ENCODE assay signal across 11 mouse cellular contexts in genomic region chr5:136522843-136523463, GRCm38 (mm10). TPM values are rescaled to one million over a fixed set of nuclear protein-coding genes. Genes with fewer than 3 reads are reported as not detected.
DNase-seq lines count a peak whose midpoint lies in the region; ATAC-seq and TF ChIP-seq lines count a peak whose summit lies in the region.
"Had no signal": no experiment of that assay in that cellular context is flagged by ENCODE, and none has a peak within 500 bp of the region (broad histone marks: within the 10 kb centered on the region; RNA-seq: fewer than 3 reads in every experiment).

No protein-coding gene starts in this region.

- H3K27ac ChIP-seq in gastrocnemius, adult 2 months: peak overlapping the region; percentile 31; the same call in 1 of the 2 replicates
- H3K27ac ChIP-seq in kidney, embryonic 16.5 days (ENCODE audit: low read length): peak overlapping the region; percentile 84
- H3K27ac ChIP-seq in embryonic facial prominence, embryonic 15.5 days (replicated peaks): 0 out of 2 replicates have a peak overlapping the region, but pooled peaks have one; percentile 14
- no peak overlapping the region for H3K27ac ChIP-seq in intestine, embryonic 16.5 days (ENCODE audit: low read length)
- H3K27ac ChIP-seq: embryonic facial prominence, embryonic 12.5 days; liver, embryonic 13.5 days had no signal

- no peak overlapping the region for H3K9ac ChIP-seq in kidney, embryonic 16.5 days (replicated peaks; ENCODE audit: low read length)
- H3K9ac ChIP-seq in embryonic facial prominence, embryonic 15.5 days: no peak overlapping the region
- H3K9ac ChIP-seq in intestine, embryonic 16.5 days (ENCODE audit: low read depth, low read length): no peak overlapping the region
- H3K9ac ChIP-seq: embryonic facial prominence, embryonic 12.5 days; liver, embryonic 13.5 days had no signal

- intact Hi-C loops in gastrocnemius, adult 2 months (cut with DNase I): no loop called here

- ATAC-seq in kidney, embryonic 16.5 days (ENCODE audit: low FRiP score, low TSS enrichment): peak; percentile 67
- peak; percentile 34; the same call in 1 of the 2 replicates for ATAC-seq in embryonic facial prominence, embryonic 15.5 days (ENCODE audit: insufficient number of reproducible peaks, low FRiP score, low TSS enrichment, low read depth)
- ATAC-seq in intestine, embryonic 16.5 days: no peak

- no peak for TF ChIP-seq CTCF in gastrocnemius, adult 2 months (IDR thresholded peaks at IDR 0.05)

- no peaks in the 10 kb centered on the region for H3K36me3 ChIP-seq in kidney, embryonic 16.5 days (ENCODE audit: insufficient read depth, low read length)
- H3K36me3 ChIP-seq in embryonic facial prominence, embryonic 15.5 days: no peaks in the 10 kb centered on the region
- no peaks in the 10 kb centered on the region for H3K36me3 ChIP-seq in intestine, embryonic 16.5 days (ENCODE audit: control insufficient read depth, insufficient read depth, low read length)
- H3K36me3 ChIP-seq: embryonic facial prominence, embryonic 12.5 days; liver, embryonic 13.5 days had no signal

- H3K9me3 ChIP-seq in kidney, embryonic 16.5 days (ENCODE audit: low read length): no peaks in the 10 kb centered on the region
- no peaks in the 10 kb centered on the region for H3K9me3 ChIP-seq in embryonic facial prominence, embryonic 15.5 days (replicated peaks)
- no peaks in the 10 kb centered on the region for H3K9me3 ChIP-seq in intestine, embryonic 16.5 days (ENCODE audit: control insufficient read depth, low read length)
- H3K9me3 ChIP-seq: embryonic facial prominence, embryonic 12.5 days; liver, embryonic 13.5 days had no signal

- DNase-seq in gastrocnemius, adult 2 months: peak; percentile 50
- no peak for DNase-seq in gastrocnemius, postnatal 25 days
- no peak for DNase-seq in kidney, adult 18-20 months
- DNase-seq in Muller cell, postnatal 12 days (ENCODE audit: inconsistent ontology term): peak; percentile 80
- no peak for DNase-seq in MN1 (ENCODE audit: low spot score)
- DNase-seq: cerebellum, adult 11 months; liver, embryonic 13.5 days had no signal

- WGBS in kidney, embryonic 16.5 days: 14% methylated on average over 3 of the region's 3 CpGs
- WGBS in embryonic facial prominence, embryonic 15.5 days: 9% methylated on average over 3 of the region's 3 CpGs
- 23% methylated on average over 3 of the region's 3 CpGs for WGBS in intestine, embryonic 16.5 days

- no peaks in the 10 kb centered on the region for H3K27me3 ChIP-seq in kidney, embryonic 16.5 days (ENCODE audit: insufficient read depth, low read length)
- H3K27me3 ChIP-seq in embryonic facial prominence, embryonic 15.5 days: no peaks in the 10 kb centered on the region
- no peaks in the 10 kb centered on the region for H3K27me3 ChIP-seq in intestine, embryonic 16.5 days (replicated peaks; ENCODE audit: control insufficient read depth, insufficient read depth, low read length)
- H3K27me3 ChIP-seq: embryonic facial prominence, embryonic 12.5 days; liver, embryonic 13.5 days had no signal

- H3K4me2 ChIP-seq in kidney, embryonic 16.5 days (replicated peaks; ENCODE audit: low read depth, low read length): peak overlapping the region; percentile 7; the same call in 1 of the 2 replicates
- H3K4me2 ChIP-seq in embryonic facial prominence, embryonic 15.5 days (replicated peaks): no peak overlapping the region
- no peak overlapping the region for H3K4me2 ChIP-seq in intestine, embryonic 16.5 days (ENCODE audit: low read depth, low read length)
- H3K4me2 ChIP-seq: embryonic facial prominence, embryonic 12.5 days; liver, embryonic 13.5 days had no signal

- no peak overlapping the region for H3K4me3 ChIP-seq in gastrocnemius, adult 2 months
- H3K4me3 ChIP-seq in kidney, embryonic 16.5 days (ENCODE audit: low read length): no peak overlapping the region
- H3K4me3 ChIP-seq in embryonic facial prominence, embryonic 15.5 days (replicated peaks): no peak overlapping the region
- no peak overlapping the region for H3K4me3 ChIP-seq in intestine, embryonic 16.5 days (ENCODE audit: low read length)
- H3K4me3 ChIP-seq: embryonic facial prominence, embryonic 12.5 days; liver, embryonic 13.5 days had no signal

- H3K4me1 ChIP-seq in kidney, embryonic 16.5 days (ENCODE audit: insufficient read depth, low read length): peaks cover 34% of the 10 kb centered on the region
- peaks cover 19% of the 10 kb centered on the region; the same call in 1 of the 2 replicates for H3K4me1 ChIP-seq in embryonic facial prominence, embryonic 15.5 days
- H3K4me1 ChIP-seq in intestine, embryonic 16.5 days (ENCODE audit: control insufficient read depth, insufficient read depth, low read length): peaks cover 30% of the 10 kb centered on the region

RNA-seq across cellular contexts. Expression of gene Cux1, which starts 44.3 kb away (rescaled TPM):
- total RNA-seq in gastrocnemius, adult 2 months (2021): 10 to 100 TPM; 80.9 to 88.2 TPM
- 10 to 100 TPM; 66.6 to 67.1 TPM for total RNA-seq in gastrocnemius, postnatal 25 days (2021)
- 110 and 123 TPM in 2 replicates for polyA plus RNA-seq in kidney, embryonic 16.5 days (2015; fragmentation: Nextera tagmentation; extraction: Ambion mirVana)
- polyA plus RNA-seq in embryonic facial prominence, embryonic 15.5 days (2015; fragmentation: Nextera tagmentation; extraction: Ambion mirVana): 72.7 and 78.0 TPM in 2 replicates
- 62.2 and 62.5 TPM in 2 replicates for polyA plus RNA-seq in intestine, embryonic 16.5 days (2015; fragmentation: Nextera tagmentation; extraction: Ambion mirVana)

Comparison
In these comparisons a context has a peak if more than half of its experiments do, and no peak if none do; other contexts are left out.
1. DNase-seq: peak in gastrocnemius, adult 2 months (single experiment) and Muller cell, postnatal 12 days (single experiment); none in gastrocnemius, postnatal 25 days (single experiment), kidney, adult 18-20 months (single experiment) and MN1 (single experiment).